Mouse (Mus musculus) naive thymus-derived CD4-positive, alpha-beta T cell, adult 5 months (primary cell): ENCODE data around the gene Gm3526. TPM values are rescaled to one million over a fixed set of nuclear protein-coding genes. Genes with fewer than 3 reads are reported as not detected.

Experiments
- polyA plus RNA-seq: library from polyadenylated mRNA; unstranded; fragments of 100-300 nt; shearing (Covaris generic); gene quantifications from one replicate; pipeline ENCODE4 v1.2.1, GENCODE M21; 2017

Gene Gm3526
- polyA plus RNA-seq = not detected

GRCm38 (mm10) chr14:5260480-5260879 lies at the start of gene Gm3526:
Gm3526 (minus strand) TSS chr14:5260580.

Other genes starting within 250 kb of the Gm3526 start
- gene Gm3298, start 244.7 kb downstream of the Gm3526 start, polyA plus RNA-seq = not detected
- not detected for gene 4930555G01Rik, start 210.0 kb downstream of the Gm3526 start, polyA plus RNA-seq
- not detected for gene Gm8281, start 189.5 kb downstream of the Gm3526 start, polyA plus RNA-seq
- gene Gm8279, start 129.1 kb downstream of the Gm3526 start, polyA plus RNA-seq = not detected
- gene Gm3317, start 96.0 kb downstream of the Gm3526 start, polyA plus RNA-seq = not detected
- not detected for gene Gm8271, start 74.8 kb downstream of the Gm3526 start, polyA plus RNA-seq
- gene Gm3542, start 74.3 kb upstream of the Gm3526 start, polyA plus RNA-seq = not detected
- gene Gm3500, start 128.5 kb upstream of the Gm3526 start, polyA plus RNA-seq = not detected
- gene Gm3194, start 194.9 kb upstream of the Gm3526 start, polyA plus RNA-seq = not detected
- gene Gm8246, start 217.2 kb upstream of the Gm3526 start, polyA plus RNA-seq = not detected
- not detected for gene Gm3187, start 223.6 kb upstream of the Gm3526 start, polyA plus RNA-seq
- gene Gm3488, start 241.1 kb upstream of the Gm3526 start, polyA plus RNA-seq = not detected